Mouse (Mus musculus) lung, postnatal 0 days (tissue): ENCODE results near the gene Junb.

ENCODE experiments used
- CTCF ChIP-seq: IDR thresholded peaks from 2 replicates; pipeline ENCODE4 v1.5.1; 2016; ENCODE audit warnings: antibody characterized with exemption, mild to moderate bottlenecking
- EP300 ChIP-seq: IDR thresholded peaks from 2 replicates; pipeline ENCODE4 v1.6.1; 2016; ENCODE audit warnings: antibody characterized with exemption, mild to moderate bottlenecking, control low read depth

DNA sequence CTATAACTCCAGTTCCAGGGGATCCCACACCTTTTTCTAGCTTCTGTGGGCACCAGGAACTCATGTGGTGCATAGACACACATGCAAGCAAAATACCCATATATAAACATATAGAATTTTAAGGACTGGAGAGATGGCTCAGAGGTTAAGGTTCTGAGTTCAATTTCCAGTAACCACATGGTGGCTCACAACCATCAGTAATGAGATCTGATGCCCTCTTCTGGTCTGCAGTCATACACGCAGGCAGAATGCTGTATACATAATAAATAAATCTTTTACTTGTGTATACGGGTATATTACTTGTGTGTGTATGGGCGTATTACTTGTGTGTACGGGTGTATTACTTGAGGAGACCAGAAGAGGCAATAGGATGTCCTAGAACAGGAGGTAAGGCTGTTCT lies 14.6 kb downstream of the Junb start:
- peak; percentile 24; the same call in 1 of the 2 replicates for TF ChIP-seq CTCF
- TF ChIP-seq EP300, result no peak
